Mouse (Mus musculus) neural tube, embryonic 14.5 days (tissue): ENCODE results near the gene Adcy10. TPM values are rescaled to one million over a fixed set of nuclear protein-coding genes. Genes with fewer than 3 reads are reported as not detected.

Experiments
- ATAC-seq: fragments of 200-750 bp; cut with Nextera tagmentation; 2 replicates; pipeline ENCODE4 v1.8.0; 2017; ENCODE audit warnings: low read depth, mild to moderate bottlenecking, moderate TSS enrichment, moderate library complexity
- H3K27ac ChIP-seq: fragments of 300-500 bp; sonication (generic); 2 replicates; pipeline ENCODE4 v1.5.1; 2014; ENCODE audit warnings: low read depth, mild to moderate bottlenecking, control low read depth, low read length, moderate library complexity, mixed read lengths
- H3K27me3 ChIP-seq: fragments of 300-500 bp; sonication (generic); 2 replicates; pipeline ENCODE4 v1.6.1; 2014; ENCODE audit warnings: low read length; ENCODE audit not compliant: control insufficient read depth, insufficient read depth
- H3K36me3 ChIP-seq: fragments of 300-500 bp; sonication (generic); 2 replicates; pipeline ENCODE4 v1.6.1; 2014; ENCODE audit warnings: low read length, mixed read lengths; ENCODE audit not compliant: control insufficient read depth, insufficient read depth
- H3K4me1 ChIP-seq: fragments of 300-500 bp; sonication (generic); 2 replicates; pipeline ENCODE4 v1.6.1; 2014; ENCODE audit warnings: low read length; ENCODE audit not compliant: control insufficient read depth, insufficient read depth
- H3K4me2 ChIP-seq: fragments of 300-500 bp; sonication (generic); 2 replicates; pipeline ENCODE4 v1.6.1; 2014; ENCODE audit warnings: mild to moderate bottlenecking, low read depth, low read length, control low read depth
- H3K4me3 ChIP-seq: fragments of 300-500 bp; sonication (generic); 2 replicates; pipeline ENCODE4 v1.5.1; 2014; ENCODE audit warnings: low read depth, low read length, control low read depth, mixed read lengths
- H3K9ac ChIP-seq: fragments of 300-500 bp; sonication (generic); replicated peaks from 2 replicates; pipeline ENCODE4 v1.6.1; 2014; ENCODE audit warnings: low read depth, mild to moderate bottlenecking, control low read depth, low read length, mixed read lengths
- H3K9me3 ChIP-seq: fragments of 300-500 bp; sonication (generic); 2 replicates; pipeline ENCODE4 v1.6.1; 2016; ENCODE audit warnings: low read length; ENCODE audit not compliant: control insufficient read depth
- whole genome bisulfite sequencing: fragments of 180-500 bp; shearing (Covaris S2); extraction: QIAGEN DNeasy Blood & Tissue Kit; methylation state at CpG from one replicate; pipeline ENCODE4 v1.1.7; 2014; 5-methylcytosine and 5-hydroxymethylcytosine counted together
- polyA plus RNA-seq: library from polyadenylated mRNA; unstranded; fragments of >200 nt; fragmentation: Nextera tagmentation; extraction: Ambion mirVana; gene quantifications from 2 replicates; pipeline ENCODE4 v1.2.1, GENCODE M21; 2014

The Adcy10 gene
- polyA plus RNA-seq, 1 experiment from 2014 or later, result 0.28 TPM

DNA sequence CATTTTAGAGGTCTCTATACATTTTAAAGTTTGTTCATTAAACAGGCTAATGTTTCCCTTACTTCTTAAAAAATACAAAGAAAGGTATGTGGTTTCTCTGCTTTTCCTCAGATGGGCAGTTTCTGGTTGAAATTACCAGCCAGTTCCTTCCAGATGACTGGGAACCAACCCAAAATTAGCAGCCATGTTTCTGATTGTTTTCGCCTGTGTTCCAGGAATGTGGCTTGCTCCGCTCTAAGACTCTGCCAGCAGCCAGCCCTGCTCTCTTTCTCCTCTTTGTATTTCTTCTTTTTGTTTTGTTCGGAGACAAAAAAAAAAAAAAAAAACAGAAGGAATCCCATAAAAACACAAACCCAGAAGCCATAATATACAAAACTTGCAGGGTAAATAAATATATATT is 13.9 kb downstream of the Adcy10 start:
- H3K27me3 ChIP-seq, result no peaks in the 10 kb centered on the region
- no peak overlapping the region for H3K9ac ChIP-seq
- no peak overlapping the region for H3K27ac ChIP-seq
- H3K4me3 ChIP-seq, result no peak overlapping the region
- WGBS, result 53% methylated on average over 3 of the region's 3 CpGs
- no peaks in the 10 kb centered on the region for H3K36me3 ChIP-seq
- no peak for ATAC-seq
- no peaks in the 10 kb centered on the region for H3K4me1 ChIP-seq
- no peaks in the 10 kb centered on the region for H3K9me3 ChIP-seq
- no peak overlapping the region for H3K4me2 ChIP-seq

DNA sequence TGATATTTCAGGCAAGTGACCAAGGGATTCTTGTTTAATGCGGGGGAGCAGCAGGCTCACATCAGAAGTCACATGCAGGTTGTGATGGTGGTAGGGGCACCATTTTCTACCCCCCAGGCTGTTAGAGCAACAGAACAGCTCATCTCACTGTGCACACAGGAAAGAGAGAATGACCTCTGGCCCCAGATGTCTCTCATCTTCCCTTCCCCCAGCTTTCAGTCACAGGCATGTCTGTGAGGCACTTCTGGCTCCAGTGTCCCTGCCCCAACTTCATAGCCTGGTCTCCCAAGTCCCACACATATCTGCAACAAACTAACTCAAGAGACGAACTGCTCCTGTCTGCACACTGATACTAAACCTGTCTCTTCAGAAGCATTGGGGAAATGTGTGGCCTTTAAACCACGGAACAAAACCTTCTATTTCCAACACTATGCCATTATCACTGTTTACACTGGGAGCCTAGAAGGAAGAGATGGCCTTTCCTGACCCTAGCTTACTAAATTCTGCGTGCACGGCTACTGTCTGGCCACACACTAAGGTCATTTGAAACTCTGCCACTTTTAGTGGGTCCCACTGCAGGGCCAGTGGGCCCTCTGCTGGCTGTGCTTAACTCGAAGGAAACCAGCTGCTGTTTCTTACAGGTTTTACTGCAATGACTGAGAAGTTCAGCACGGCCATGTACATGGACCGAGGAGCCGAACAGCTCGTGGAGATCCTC is 18.5 kb downstream of the Adcy10 start:
- H3K9ac ChIP-seq, result no peak overlapping the region
- no peak overlapping the region for H3K27ac ChIP-seq
- no peak overlapping the region for H3K4me2 ChIP-seq
- no peaks in the 10 kb centered on the region for H3K4me1 ChIP-seq
- no peaks in the 10 kb centered on the region for H3K27me3 ChIP-seq
- ATAC-seq, result no peak
- no peaks in the 10 kb centered on the region for H3K9me3 ChIP-seq
- H3K36me3 ChIP-seq, result no peaks in the 10 kb centered on the region
- H3K4me3 ChIP-seq, result no peak overlapping the region
- WGBS, result 63% methylated on average over 10 of the region's 10 CpGs

DNA sequence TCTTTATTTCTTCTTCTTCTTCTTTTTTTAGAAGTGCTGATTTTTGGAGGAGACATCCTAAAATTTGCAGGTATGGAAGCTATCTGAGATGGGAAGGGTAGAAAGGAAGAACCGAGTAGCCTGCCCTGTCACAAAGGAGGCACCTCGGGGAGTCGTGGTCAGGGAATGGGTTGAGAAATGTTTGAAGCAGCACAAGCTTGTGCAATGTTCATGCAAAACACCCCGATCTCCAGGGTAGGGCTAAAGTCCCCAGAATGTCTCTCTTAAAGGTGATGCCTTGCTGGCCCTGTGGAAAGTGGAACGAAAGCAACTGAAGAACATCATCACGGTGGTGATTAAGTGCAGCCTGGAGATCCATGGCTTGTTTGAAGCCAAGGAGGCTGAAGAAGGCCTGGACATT is 21.3 kb downstream of the Adcy10 start:
- Histone ChIP-seq H3K4me2 (no peak overlapping the region), H3K4me3 (no peak overlapping the region), H3K36me3 (no peaks in the 10 kb centered on the region), H3K9ac (no peak overlapping the region), H3K9me3 (no peaks in the 10 kb centered on the region), H3K4me1 (no peaks in the 10 kb centered on the region), H3K27ac (no peak overlapping the region), H3K27me3 (no peaks in the 10 kb centered on the region)
- no peak for ATAC-seq
- WGBS, result 93% methylated on average over 6 of the region's 6 CpGs

DNA sequence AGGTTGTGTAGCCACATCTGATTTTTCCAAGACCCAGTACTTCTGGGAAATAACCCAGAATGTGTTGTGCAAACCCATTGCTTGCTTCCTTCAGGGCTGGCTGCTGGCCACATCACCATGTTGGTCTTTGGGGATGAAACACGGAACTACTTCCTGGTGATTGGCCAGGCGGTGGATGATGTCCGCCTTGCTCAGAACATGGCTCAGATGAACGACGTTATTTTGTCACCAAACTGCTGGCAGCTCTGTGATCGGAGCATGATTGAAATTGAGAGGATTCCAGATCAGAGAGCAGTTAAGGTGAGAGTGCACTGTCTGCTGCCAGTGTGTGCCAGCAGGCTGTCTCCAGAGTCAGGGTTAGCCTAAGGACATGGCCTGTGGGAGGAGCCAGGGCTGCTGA is 25.2 kb downstream of the Adcy10 start:
- no peaks in the 10 kb centered on the region for H3K36me3 ChIP-seq
- WGBS, result 92% methylated on average over 6 of the region's 6 CpGs
- H3K4me2 ChIP-seq, result no peak overlapping the region
- H3K4me3 ChIP-seq, result no peak overlapping the region
- no peaks in the 10 kb centered on the region for H3K4me1 ChIP-seq
- H3K9me3 ChIP-seq, result no peaks in the 10 kb centered on the region
- no peak for ATAC-seq
- H3K27ac ChIP-seq, result no peak overlapping the region
- H3K9ac ChIP-seq, result no peak overlapping the region
- no peaks in the 10 kb centered on the region for H3K27me3 ChIP-seq

DNA sequence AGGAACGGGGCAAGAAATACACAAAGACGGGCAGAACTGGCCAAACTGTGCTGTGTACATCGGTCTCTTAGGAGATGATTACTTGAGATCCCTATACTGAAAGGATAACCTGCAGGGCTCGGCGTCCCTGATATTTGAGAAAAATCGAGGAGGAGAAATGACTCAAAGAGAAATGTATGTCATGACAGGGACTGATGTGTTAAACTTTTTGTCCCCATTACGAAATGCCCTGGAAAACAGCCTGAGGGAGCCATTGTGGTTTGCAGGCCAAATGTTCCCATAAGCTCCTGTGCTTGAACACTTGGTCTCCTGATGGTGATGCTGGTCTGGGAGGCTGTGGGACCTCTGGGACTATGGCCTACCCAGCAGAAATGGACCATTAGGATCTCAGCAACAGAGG is 35.7 kb downstream of the Adcy10 start:
- Histone ChIP-seq H3K4me3 (no peak overlapping the region), H3K9ac (no peak overlapping the region), H3K27me3 (no peaks in the 10 kb centered on the region), H3K4me1 (no peaks in the 10 kb centered on the region), H3K9me3 (no peaks in the 10 kb centered on the region), H3K27ac (no peak overlapping the region), H3K4me2 (no peak overlapping the region), H3K36me3 (no peaks in the 10 kb centered on the region)
- 91% methylated on average over 7 of the region's 7 CpGs for WGBS
- ATAC-seq, result no peak

DNA sequence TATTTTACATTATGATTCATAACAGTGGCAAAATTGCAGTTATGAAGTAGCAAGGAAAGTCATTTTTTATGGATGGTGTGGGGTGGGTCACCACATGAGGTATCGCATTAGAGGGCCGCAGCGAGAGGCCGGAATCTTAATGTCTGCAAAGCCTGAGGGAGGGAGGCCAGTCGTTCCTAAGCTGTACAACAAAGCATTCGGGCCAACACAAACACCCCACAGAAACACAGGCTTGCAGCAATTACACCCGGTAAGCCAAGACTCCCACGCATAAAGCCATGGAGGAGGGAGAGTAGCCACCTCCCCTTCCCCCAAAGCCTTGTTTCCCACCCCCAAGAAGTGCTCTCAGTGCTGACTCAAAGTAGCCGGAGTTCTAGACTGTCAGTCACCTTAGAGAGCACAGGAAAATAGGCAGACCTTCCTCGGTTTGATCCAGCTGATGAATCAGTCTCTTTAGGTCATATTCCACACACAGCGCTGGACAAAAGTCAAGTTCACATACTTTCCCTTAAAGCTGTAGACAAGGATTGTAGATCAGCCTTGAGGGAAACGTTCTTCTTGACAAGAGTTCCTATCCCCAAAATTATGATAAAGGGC is 51.2 kb downstream of the Adcy10 start:
- Histone ChIP-seq H3K9me3 (no peaks in the 10 kb centered on the region), H3K4me3 (no peak overlapping the region), H3K27me3 (no peaks in the 10 kb centered on the region), H3K9ac (no peak overlapping the region), H3K27ac (no peak overlapping the region), H3K4me1 (no peaks in the 10 kb centered on the region), H3K36me3 (no peaks in the 10 kb centered on the region), H3K4me2 (no peak overlapping the region)
- 75% methylated on average over 12 of the region's 12 CpGs for WGBS
- ATAC-seq, result no peak

DNA sequence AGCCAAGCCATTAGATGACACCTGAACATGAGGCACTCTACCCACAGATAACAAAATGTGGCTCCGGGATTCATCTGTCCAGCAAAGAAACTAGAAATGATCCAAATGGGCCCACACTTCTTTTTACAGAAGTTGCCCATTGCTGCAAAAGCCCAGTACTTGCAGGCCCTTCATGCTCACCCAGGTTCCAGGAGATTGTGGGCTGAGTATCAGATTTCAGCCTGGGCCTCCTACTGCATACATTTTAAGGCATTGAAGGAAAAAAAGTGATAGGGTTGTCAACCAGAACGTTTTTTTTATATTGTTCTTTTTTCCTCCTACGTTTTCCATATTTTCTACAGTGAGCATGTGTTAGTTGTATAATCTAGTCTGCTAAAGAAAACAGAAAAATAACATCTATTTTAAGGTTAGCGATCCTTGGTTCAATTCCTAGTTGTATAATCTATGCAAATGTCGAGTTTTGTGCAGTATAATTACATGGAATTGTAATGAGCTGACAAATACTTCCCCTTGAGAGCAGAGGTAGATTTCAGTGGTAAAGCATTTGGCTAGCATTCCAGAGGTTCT is 52.3 kb downstream of the Adcy10 start:
- no peak overlapping the region for H3K9ac ChIP-seq
- H3K9me3 ChIP-seq, result no peaks in the 10 kb centered on the region
- H3K36me3 ChIP-seq, result no peaks in the 10 kb centered on the region
- H3K27me3 ChIP-seq, result no peaks in the 10 kb centered on the region
- H3K4me1 ChIP-seq, result no peaks in the 10 kb centered on the region
- H3K4me2 ChIP-seq, result no peak overlapping the region
- WGBS, result 69% methylated on average over 5 of the region's 5 CpGs
- no peak overlapping the region for H3K27ac ChIP-seq
- no peak overlapping the region for H3K4me3 ChIP-seq
- ATAC-seq, result no peak

DNA sequence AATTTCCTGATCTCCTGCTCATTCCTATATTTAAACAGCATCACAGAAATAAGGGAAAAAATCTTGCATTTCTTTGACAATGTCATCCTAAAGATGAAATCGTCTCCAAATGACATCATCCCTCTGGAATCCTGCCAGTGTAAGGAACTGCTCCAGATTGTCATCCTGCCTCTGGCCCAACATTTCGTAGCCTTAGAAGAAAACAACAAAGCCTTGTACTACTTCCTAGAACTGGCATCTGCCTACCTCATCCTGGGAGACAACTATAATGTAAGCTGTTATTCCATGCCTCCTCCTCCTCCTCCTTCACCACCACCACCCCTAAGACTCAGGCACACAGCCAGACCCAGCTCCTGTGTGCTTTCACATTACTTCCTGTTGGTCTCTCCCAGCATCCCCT is 71.7 kb downstream of the Adcy10 start:
- H3K27ac ChIP-seq, result no peak overlapping the region
- H3K9me3 ChIP-seq, result no peaks in the 10 kb centered on the region
- H3K36me3 ChIP-seq, result no peaks in the 10 kb centered on the region
- no peaks in the 10 kb centered on the region for H3K27me3 ChIP-seq
- no peak for ATAC-seq
- H3K4me2 ChIP-seq, result no peak overlapping the region
- H3K4me1 ChIP-seq, result no peaks in the 10 kb centered on the region
- H3K4me3 ChIP-seq, result no peak overlapping the region
- no peak overlapping the region for H3K9ac ChIP-seq
- 67% methylated on average over 2 of the region's 2 CpGs for WGBS

DNA sequence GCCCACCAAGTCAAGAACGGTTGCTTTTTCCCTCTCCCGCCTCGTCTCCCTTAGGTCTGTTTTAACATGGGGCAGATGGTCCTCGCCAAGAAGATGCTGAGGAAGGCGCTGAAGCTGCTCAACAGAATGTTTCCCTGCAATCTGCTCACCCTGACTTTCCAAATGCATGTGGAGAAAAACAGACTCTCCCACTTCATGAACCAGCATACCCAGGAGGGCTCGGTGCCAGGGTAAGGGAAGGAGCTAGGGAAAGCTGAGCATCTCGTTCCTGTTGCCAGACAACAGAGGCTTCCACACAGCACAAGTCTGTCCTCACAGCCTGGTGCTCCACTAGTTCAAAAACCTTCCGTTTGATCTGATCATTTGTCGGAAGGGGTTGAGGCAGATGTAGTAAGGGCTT is 74.1 kb downstream of the Adcy10 start:
- 93% methylated on average over 9 of the region's 9 CpGs for WGBS
- H3K4me2 ChIP-seq, result no peak overlapping the region
- H3K27ac ChIP-seq, result no peak overlapping the region
- no peak overlapping the region for H3K4me3 ChIP-seq
- H3K36me3 ChIP-seq, result no peaks in the 10 kb centered on the region
- H3K27me3 ChIP-seq, result no peaks in the 10 kb centered on the region
- no peaks in the 10 kb centered on the region for H3K4me1 ChIP-seq
- no peak for ATAC-seq
- H3K9ac ChIP-seq, result no peak overlapping the region
- H3K9me3 ChIP-seq, result no peaks in the 10 kb centered on the region
